In the genomic region with DNA sequence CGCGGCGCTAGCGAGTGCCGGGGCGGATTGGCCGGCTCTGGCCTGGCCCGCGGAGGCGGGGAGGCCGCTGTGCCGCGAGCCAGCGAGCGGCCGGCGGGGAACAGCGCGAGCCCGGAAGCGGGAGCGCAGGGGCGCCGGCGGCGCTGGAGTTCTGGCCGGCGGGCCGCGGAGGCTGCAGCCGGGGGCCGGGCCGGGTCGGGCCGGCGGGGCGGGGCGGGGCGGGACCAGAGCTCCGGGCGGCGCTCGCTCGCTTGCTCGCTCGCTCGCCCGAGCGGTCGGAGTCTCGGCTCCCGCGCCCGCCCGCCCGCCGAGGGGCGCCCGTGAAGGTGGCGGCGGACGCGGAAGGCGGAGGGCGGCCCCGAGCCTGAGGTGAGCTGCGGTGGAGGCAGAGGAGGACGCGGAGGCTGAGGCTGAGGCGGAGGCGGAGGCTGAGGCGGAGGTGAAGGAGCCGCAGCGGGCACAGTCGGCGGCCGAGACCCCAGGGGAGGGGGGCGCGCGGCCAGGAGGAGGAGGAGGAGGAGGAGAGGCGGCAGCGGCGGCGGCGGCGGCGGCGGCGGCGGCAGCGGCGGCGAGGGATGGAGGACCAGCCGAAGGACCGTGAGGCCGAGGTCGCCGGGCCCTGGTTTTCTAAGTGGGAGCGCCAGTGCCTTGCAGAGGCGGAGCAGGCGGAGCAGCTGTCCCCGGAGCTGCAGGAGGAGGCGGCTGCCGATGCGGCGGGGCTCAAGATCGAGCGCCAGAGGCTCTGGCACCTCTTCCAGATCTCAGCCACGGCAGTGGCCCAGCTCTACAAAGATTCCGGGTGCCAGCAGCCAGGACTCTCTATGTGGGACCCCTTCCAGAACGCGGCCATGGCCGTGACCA, we compare ENCODE assay signal across 9 mouse cellular contexts. TPM values are rescaled to one million over a fixed set of nuclear protein-coding genes. Genes with fewer than 3 reads are reported as not detected.
A peak's percentile ranks its signal among the peaks of the same experiment; 100 is the strongest.
DNase-seq lines count a peak whose midpoint lies in the region; ATAC-seq and TF ChIP-seq lines count a peak whose summit lies in the region.
"Had no signal": no experiment of that assay in that cellular context is flagged by ENCODE, and none has a peak within 500 bp of the region (broad histone marks: within the 10 kb centered on the region; RNA-seq: fewer than 3 reads in every experiment).

No protein-coding gene starts in this region.

- no peaks in the 10 kb centered on the region for H3K4me1 ChIP-seq in thymus, adult 2 months (replicated peaks; ENCODE audit: control insufficient read depth, insufficient read depth, low read length)
- no peaks in the 10 kb centered on the region for H3K4me1 ChIP-seq in embryonic facial prominence, embryonic 15.5 days
- no peaks in the 10 kb centered on the region for H3K4me1 ChIP-seq in heart, embryonic 13.5 days
- H3K4me1 ChIP-seq in kidney, embryonic 14.5 days (ENCODE audit: control insufficient read depth, insufficient read depth, low read length), result no peaks in the 10 kb centered on the region
- no peaks in the 10 kb centered on the region for H3K4me1 ChIP-seq in midbrain, postnatal 0 days (ENCODE audit: insufficient read depth, low read length)

- WGBS in thymus, adult 2 months, result 11% methylated on average over 52 of the region's 113 CpGs
- 12% methylated on average over 61 of the region's 113 CpGs for WGBS in embryonic facial prominence, embryonic 15.5 days
- 11% methylated on average over 36 of the region's 113 CpGs for WGBS in heart, embryonic 13.5 days
- WGBS in kidney, embryonic 14.5 days, result 31% methylated on average over 60 of the region's 113 CpGs
- WGBS in midbrain, postnatal 0 days, result 17% methylated on average over 32 of the region's 113 CpGs

- TF ChIP-seq CTCF in thymus, adult 2 months (IDR thresholded peaks at IDR 0.05; ENCODE audit: borderline replicate concordance, control insufficient read depth, extremely low read depth, insufficient read depth, low read length, poor library complexity), result no peak
- no peak for TF ChIP-seq CTCF in midbrain, postnatal 0 days (IDR thresholded peaks at IDR 0.05)

- no peak for TF ChIP-seq POLR2A in thymus, adult 2 months (IDR thresholded peaks at IDR 0.05; ENCODE audit: control insufficient read depth, extremely low read depth, insufficient read depth, low read length, poor library complexity)

- peak; percentile 81 for ATAC-seq in embryonic facial prominence, embryonic 15.5 days (ENCODE audit: insufficient number of reproducible peaks, low FRiP score, low TSS enrichment, low read depth)
- ATAC-seq in heart, embryonic 13.5 days (ENCODE audit: extremely low read depth, insufficient number of reproducible peaks, low FRiP score, low TSS enrichment), result peak; percentile 70
- ATAC-seq in kidney, embryonic 14.5 days (ENCODE audit: low FRiP score, low TSS enrichment), result peak; percentile 94
- ATAC-seq in midbrain, postnatal 0 days (ENCODE audit: low FRiP score), result peak; percentile 85

- no peaks in the 10 kb centered on the region for H3K36me3 ChIP-seq in thymus, adult 2 months (ENCODE audit: control insufficient read depth, insufficient read depth, low read length)
- H3K36me3 ChIP-seq in embryonic facial prominence, embryonic 15.5 days, result no peaks in the 10 kb centered on the region
- H3K36me3 ChIP-seq in heart, embryonic 13.5 days, result no peaks in the 10 kb centered on the region
- no peaks in the 10 kb centered on the region for H3K36me3 ChIP-seq in kidney, embryonic 14.5 days (ENCODE audit: control insufficient read depth, insufficient read depth, low read length)
- no peaks in the 10 kb centered on the region for H3K36me3 ChIP-seq in midbrain, postnatal 0 days (ENCODE audit: insufficient read depth, low read length)

- no peak overlapping the region for H3K27ac ChIP-seq in thymus, adult 2 months (ENCODE audit: control insufficient read depth, insufficient read depth, low read length)
- H3K27ac ChIP-seq in embryonic facial prominence, embryonic 15.5 days (replicated peaks), result no peak overlapping the region
- no peak overlapping the region for H3K27ac ChIP-seq in heart, embryonic 13.5 days (replicated peaks)
- H3K27ac ChIP-seq in kidney, embryonic 14.5 days (ENCODE audit: low read depth, low read length), result no peak overlapping the region
- peak overlapping the region; percentile 74 for H3K27ac ChIP-seq in midbrain, postnatal 0 days (ENCODE audit: low read depth, low read length)
- H3K27ac ChIP-seq: macrophage had no signal

- no peaks in the 10 kb centered on the region for H3K9me3 ChIP-seq in embryonic facial prominence, embryonic 15.5 days (replicated peaks)
- H3K9me3 ChIP-seq in heart, embryonic 13.5 days, result no peaks in the 10 kb centered on the region
- H3K9me3 ChIP-seq in kidney, embryonic 14.5 days (ENCODE audit: control insufficient read depth, low read length), result no peaks in the 10 kb centered on the region
- H3K9me3 ChIP-seq in midbrain, postnatal 0 days (ENCODE audit: low read length), result no peaks in the 10 kb centered on the region

- H3K9ac ChIP-seq in embryonic facial prominence, embryonic 15.5 days, result peak overlapping the region; percentile 28; the same call in 1 of the 2 replicates
- H3K9ac ChIP-seq in heart, embryonic 13.5 days, result peak overlapping the region; percentile 78
- peak overlapping the region; percentile 48 for H3K9ac ChIP-seq in kidney, embryonic 14.5 days (ENCODE audit: low read depth, low read length)
- H3K9ac ChIP-seq in midbrain, postnatal 0 days (replicated peaks; ENCODE audit: low read length, poor library complexity, severe bottlenecking), result peak overlapping the region; percentile 74

- H3K27me3 ChIP-seq in thymus, adult 2 months (ENCODE audit: control insufficient read depth, insufficient read depth, low read length), result peaks cover 7% of the 10 kb centered on the region
- peaks cover 12% of the 10 kb centered on the region for H3K27me3 ChIP-seq in embryonic facial prominence, embryonic 15.5 days
- peaks cover 23% of the 10 kb centered on the region for H3K27me3 ChIP-seq in heart, embryonic 13.5 days (replicated peaks)
- H3K27me3 ChIP-seq in kidney, embryonic 14.5 days (ENCODE audit: control insufficient read depth, insufficient read depth, low read length), result peaks cover 9% of the 10 kb centered on the region
- no peaks in the 10 kb centered on the region for H3K27me3 ChIP-seq in midbrain, postnatal 0 days (ENCODE audit: insufficient read depth, low read length)

- peak overlapping the region; percentile 17; the same call in 1 of the 2 replicates for H3K4me3 ChIP-seq in thymus, adult 2 months (ENCODE audit: control insufficient read depth, insufficient read depth, low read length)
- H3K4me3 ChIP-seq in embryonic facial prominence, embryonic 15.5 days (replicated peaks), result peak overlapping the region; percentile 52
- H3K4me3 ChIP-seq in heart, embryonic 13.5 days, result peak overlapping the region; percentile 63
- peak overlapping the region; percentile 47 for H3K4me3 ChIP-seq in kidney, embryonic 14.5 days (ENCODE audit: low read length)
- peak overlapping the region; percentile 56 for H3K4me3 ChIP-seq in midbrain, postnatal 0 days (ENCODE audit: low read depth, low read length)

- H3K4me2 ChIP-seq in embryonic facial prominence, embryonic 15.5 days (replicated peaks), result peak overlapping the region; percentile 54
- peak overlapping the region; percentile 72 for H3K4me2 ChIP-seq in heart, embryonic 13.5 days
- H3K4me2 ChIP-seq in kidney, embryonic 14.5 days (replicated peaks; ENCODE audit: low read depth, low read length), result peak overlapping the region; percentile 49
- H3K4me2 ChIP-seq in midbrain, postnatal 0 days (ENCODE audit: low read depth, low read length, poor library complexity, severe bottlenecking), result peak overlapping the region; percentile 57

- peak; percentile 1 for DNase-seq in thymus, adult 2 months
- DNase-seq in thymus, postnatal 0 days (ENCODE audit: low spot score), result no peak
- DNase-seq in liver, result peak; percentile 21
- peak; percentile 45 for DNase-seq in midbrain, postnatal 0 days (ENCODE audit: low spot score)
- peak; percentile 60 for DNase-seq in testis, postnatal 14 days (ENCODE audit: low spot score)

RNA-seq across cellular contexts. Expression of a gene that starts 8.6 kb away (rescaled TPM):
- not detected in 2 replicates for polyA plus RNA-seq in thymus, adult 2 months (2012; rRNA removed)
- polyA plus RNA-seq in thymus, postnatal 0 days (2015; fragmentation: Nextera tagmentation; extraction: Ambion mirVana), result not detected in 2 replicates
- not detected in 2 replicates for polyA plus RNA-seq in embryonic facial prominence, embryonic 15.5 days (2015; fragmentation: Nextera tagmentation; extraction: Ambion mirVana)
- not detected in 2 replicates for polyA plus RNA-seq in heart, embryonic 13.5 days (2015; fragmentation: Nextera tagmentation; extraction: Ambion mirVana)
- not detected in 2 replicates for polyA plus RNA-seq in kidney, embryonic 14.5 days (2014; fragmentation: Nextera tagmentation; extraction: Ambion mirVana)
- total RNA-seq in midbrain, postnatal 0 days (2014; rRNA removed), result not detected in 2 replicates
- polyA plus RNA-seq in midbrain, postnatal 0 days (2015; fragmentation: Nextera tagmentation; extraction: Ambion mirVana), result not detected in 2 replicates
- polyA plus RNA-seq: macrophage had no signal

RNA-seq across cellular contexts. Expression of a gene that starts 44.8 kb away (rescaled TPM):
- 10.3 and 13.4 TPM in 2 replicates for polyA plus RNA-seq in thymus, adult 2 months (2012; rRNA removed)
- polyA plus RNA-seq in thymus, postnatal 0 days (2015; fragmentation: Nextera tagmentation; extraction: Ambion mirVana), result 10.8 and 11.6 TPM in 2 replicates
- 5.9 and 6.3 TPM in 2 replicates for polyA plus RNA-seq in embryonic facial prominence, embryonic 15.5 days (2015; fragmentation: Nextera tagmentation; extraction: Ambion mirVana)
- polyA plus RNA-seq in heart, embryonic 13.5 days (2015; fragmentation: Nextera tagmentation; extraction: Ambion mirVana), result 3.9 and 4.0 TPM in 2 replicates
- 10.6 and 15.9 TPM in 2 replicates for polyA plus RNA-seq in kidney, embryonic 14.5 days (2014; fragmentation: Nextera tagmentation; extraction: Ambion mirVana)
- 20.3 and 23.6 TPM in 2 replicates for total RNA-seq in midbrain, postnatal 0 days (2014; rRNA removed)
- 5.0 and 6.0 TPM in 2 replicates for polyA plus RNA-seq in midbrain, postnatal 0 days (2015; fragmentation: Nextera tagmentation; extraction: Ambion mirVana)

Comparison
In these comparisons a context has a peak if more than half of its experiments do, and no peak if none do; other contexts are left out.
1. H3K9ac ChIP-seq: peak in every context shown above with its lines; median percentile 78 in heart, embryonic 13.5 days; 74 in midbrain, postnatal 0 days; 48 in kidney, embryonic 14.5 days; 28 in embryonic facial prominence, embryonic 15.5 days.